Mouse (Mus musculus): ENCODE measurements around the gene Tbc1d22a. TPM values are rescaled to one million over a fixed set of nuclear protein-coding genes. Genes with fewer than 3 reads are reported as not detected.

Tbc1d22a gene
- total RNA-seq, 2 experiments from 2014 or later = 19.0 to 23.1 TPM

GRCm38 (mm10) chr15:86364948-86365658 is 150.8 kb downstream of the Tbc1d22a start:
- no peak for DNase-seq
- intact Hi-C loops (cut with DNase I) = no loop called here

DNA sequence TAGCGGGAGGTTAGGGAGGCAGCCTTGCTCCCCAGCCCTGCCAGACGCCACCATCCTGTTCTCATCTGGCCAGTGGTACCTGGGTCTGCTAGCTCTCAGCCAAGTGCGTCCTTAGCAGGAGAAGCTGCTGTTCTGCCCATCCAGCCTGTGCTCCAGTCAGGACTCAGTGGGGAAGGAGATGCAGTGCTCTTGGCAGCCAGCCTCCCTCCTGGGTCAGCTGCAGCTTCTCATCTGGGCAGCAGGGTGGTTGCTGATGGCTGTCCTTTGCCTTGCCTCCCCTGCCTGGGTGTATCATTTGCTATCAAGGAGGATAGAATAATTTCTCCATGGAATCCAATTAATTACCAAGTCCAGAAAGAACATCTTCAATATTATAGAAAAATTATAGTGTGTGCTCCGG is 152.5 kb downstream of the Tbc1d22a start:
- intact Hi-C loops (cut with DNase I) = no loop called here
- DNase-seq = no peak

DNA sequence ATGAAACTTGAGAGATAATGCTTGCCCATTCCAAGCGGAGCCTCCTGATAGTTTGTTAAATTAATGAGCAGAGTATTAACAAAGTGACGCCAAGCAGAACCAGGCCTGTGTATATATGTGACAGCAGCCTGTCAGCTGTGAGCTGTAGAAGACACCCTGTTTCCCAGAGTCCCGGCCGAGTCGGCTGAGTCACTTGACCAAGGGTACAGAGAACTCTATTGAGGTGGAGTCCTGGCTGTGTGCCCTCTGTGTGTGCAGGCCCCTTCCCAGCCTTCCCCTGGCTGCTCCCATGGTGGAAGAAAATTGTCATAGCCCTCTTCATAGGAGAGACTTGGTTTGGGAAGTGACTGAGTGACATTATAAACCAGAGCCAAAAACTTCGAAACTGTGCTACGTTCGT is 153.0 kb downstream of the Tbc1d22a start:
- peak; percentile 10 to 21 for DNase-seq
- intact Hi-C loops (cut with DNase I) = no loop called here

- intact Hi-C loops (cut with DNase I) = no loop called here
- DNase-seq = no peak
Observed at GRCm38 (mm10) chr15:86370846-86371245, 156.6 kb downstream of the Tbc1d22a start.

DNA sequence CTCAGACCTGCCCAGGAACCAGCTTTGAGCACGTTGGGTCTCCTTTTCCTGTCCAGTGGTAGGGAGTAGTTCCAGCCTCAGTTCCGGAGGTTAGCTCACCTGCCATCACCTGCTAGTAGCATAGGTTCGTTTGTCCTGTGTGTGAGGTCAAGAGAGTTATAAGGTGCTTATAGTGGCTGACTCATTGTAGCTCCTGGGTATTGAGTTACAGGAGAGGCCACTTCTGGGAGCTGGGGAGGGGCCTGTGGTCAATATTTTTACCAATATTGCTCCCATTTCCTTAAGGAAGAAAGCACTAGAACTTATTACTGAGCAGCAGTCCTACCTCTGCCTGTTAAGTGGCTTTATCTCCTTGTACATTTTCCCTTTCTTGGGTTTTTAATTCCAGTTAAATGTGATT is 161.0 kb downstream of the Tbc1d22a start:
- intact Hi-C loops (cut with DNase I) = no loop called here

DNA sequence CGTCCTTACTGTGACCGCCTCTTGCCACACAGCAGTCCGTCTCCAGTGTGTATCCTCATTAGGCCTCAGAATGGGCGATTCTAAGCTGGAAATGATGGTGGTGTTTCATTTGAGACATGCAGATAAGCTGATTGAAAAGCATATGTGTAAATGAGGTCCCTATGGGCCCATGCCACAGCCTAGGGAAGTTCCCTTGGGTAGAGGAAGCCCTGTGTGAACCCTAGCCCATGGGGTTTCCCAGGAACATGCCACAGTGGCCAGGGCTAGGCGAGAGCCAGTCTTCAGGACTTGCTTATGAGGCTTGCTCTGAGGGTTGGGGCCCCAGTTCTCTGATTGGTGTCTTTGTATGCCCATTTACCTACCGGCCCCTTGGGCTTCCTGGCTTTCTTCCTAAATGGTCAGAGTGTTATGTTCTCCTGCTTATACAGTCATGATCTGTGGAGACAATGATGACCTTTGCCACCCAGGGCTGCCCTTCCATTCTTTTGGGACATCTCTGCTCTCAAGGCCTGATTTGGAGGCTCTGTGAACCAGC is 161.7 kb downstream of the Tbc1d22a start:
- intact Hi-C loops (cut with DNase I) = no loop called here
- no peak for DNase-seq

More for the DNA sequence above, 161.0 kb downstream of the Tbc1d22a start:
- no peak for DNase-seq

GRCm38 (mm10) chr15:86383278-86383677 is 169.0 kb downstream of the Tbc1d22a start:
- DNase-seq = no peak
- intact Hi-C loops (cut with DNase I) = no loop called here

- intact Hi-C loops (cut with DNase I) = no loop called here
- DNase-seq = no peak
Observed at GRCm38 (mm10) chr15:86385436-86385835, 171.2 kb downstream of the Tbc1d22a start.

GRCm38 (mm10) chr15:86386325-86386724 is 172.1 kb downstream of the Tbc1d22a start:
- DNase-seq = no peak
- intact Hi-C loops (cut with DNase I) = no loop called here

DNA sequence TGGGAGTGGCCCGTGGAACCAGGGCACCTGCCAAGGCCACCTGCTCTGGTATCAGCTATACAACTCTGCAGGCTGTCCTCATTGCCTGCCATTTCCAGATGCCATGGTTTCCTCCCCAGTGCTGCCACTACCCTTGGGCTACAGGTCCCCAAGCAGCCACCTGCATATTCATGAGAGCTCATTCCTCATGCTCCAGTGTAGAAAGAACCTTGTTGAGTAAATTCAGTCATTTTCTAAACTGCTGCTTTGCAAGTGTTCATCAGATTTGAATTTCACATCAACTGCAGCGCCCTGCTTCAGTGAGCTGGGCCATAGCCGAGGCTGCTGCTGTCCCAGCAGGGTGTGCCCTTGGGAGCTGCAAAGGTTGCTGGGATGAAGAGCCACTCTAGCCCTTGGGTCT is 174.3 kb downstream of the Tbc1d22a start:
- DNase-seq = no peak
- intact Hi-C loops (cut with DNase I) = no loop called here

DNA sequence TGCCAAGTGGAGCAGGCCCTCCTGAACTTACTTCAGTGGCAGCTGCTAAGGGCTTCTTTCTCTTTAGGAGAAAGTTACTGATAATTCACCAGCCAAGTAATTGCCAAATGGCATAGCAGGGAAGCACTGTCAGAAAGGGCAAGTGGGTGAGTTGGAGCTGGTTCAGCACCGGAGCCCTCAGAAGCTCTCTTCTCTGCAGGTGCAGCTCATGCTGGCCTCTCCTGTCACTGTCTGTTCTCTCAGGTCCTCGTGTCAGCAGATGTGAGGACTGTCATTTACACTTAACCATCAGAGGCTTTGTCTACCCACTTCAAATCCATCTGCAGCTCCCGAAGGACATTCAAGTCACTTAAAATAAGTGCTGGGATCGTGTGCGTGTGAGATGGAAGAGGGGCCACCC is 190.6 kb downstream of the Tbc1d22a start:
- intact Hi-C loops (cut with DNase I) = loop anchor here (1.0 to 10.0 kb wide), 3 partner anchors 154 to 1140 kb away; partner anchors contain the start of gene Fam19a5
- no peak for DNase-seq

DNA sequence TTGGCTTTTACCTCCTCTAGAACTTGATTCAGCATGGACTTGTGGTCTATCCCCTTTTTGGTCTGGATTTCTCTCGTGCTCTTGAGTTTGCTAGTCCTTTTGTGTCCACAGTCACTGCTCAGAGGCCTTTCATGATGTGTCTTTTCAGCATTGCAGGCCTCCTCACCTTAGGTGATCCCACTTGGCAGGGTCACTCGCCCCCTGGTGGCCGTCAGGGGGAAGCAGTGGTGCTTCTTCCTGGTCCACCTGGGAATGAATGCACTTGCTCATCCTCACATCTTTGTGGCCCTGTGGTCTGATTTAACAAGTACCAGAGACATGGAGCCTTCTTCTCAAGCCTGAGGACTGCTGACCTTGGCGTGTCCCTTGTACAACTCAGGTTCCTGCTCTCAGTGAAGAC is 191.3 kb downstream of the Tbc1d22a start:
- DNase-seq = peak; percentile 45 to 66
- intact Hi-C loops (cut with DNase I) = loop anchor here (1.0 to 10.0 kb wide), 3 partner anchors 154 to 1139 kb away; partner anchors contain the start of gene Fam19a5

- intact Hi-C loops (cut with DNase I) = loop anchor here (10.0 kb wide), 1 partner anchor 1135 kb away; the partner anchor contains the start of gene Fam19a5
- peak; percentile 23 to 33 for DNase-seq
Observed at GRCm38 (mm10) chr15:86409352-86409751, 195.1 kb downstream of the Tbc1d22a start.

GRCm38 (mm10) chr15:86411532-86412080 is 197.3 kb downstream of the Tbc1d22a start:
- no peak for DNase-seq
- intact Hi-C loops (cut with DNase I) = no loop called here

GRCm38 (mm10) chr15:86415951-86416350 is 201.7 kb downstream of the Tbc1d22a start:
- intact Hi-C loops (cut with DNase I) = no loop called here
- no peak for DNase-seq

GRCm38 (mm10) chr15:86418436-86418835 is 204.2 kb downstream of the Tbc1d22a start:
- DNase-seq = no peak
- intact Hi-C loops (cut with DNase I) = no loop called here

- DNase-seq = no peak
- intact Hi-C loops (cut with DNase I) = no loop called here
Observed at GRCm38 (mm10) chr15:86419620-86420019, 205.4 kb downstream of the Tbc1d22a start.

- intact Hi-C loops (cut with DNase I) = no loop called here
- peak in 1 of 2 experiments; percentile 12 for DNase-seq
Observed at GRCm38 (mm10) chr15:86422858-86423257, 208.6 kb downstream of the Tbc1d22a start.

DNA sequence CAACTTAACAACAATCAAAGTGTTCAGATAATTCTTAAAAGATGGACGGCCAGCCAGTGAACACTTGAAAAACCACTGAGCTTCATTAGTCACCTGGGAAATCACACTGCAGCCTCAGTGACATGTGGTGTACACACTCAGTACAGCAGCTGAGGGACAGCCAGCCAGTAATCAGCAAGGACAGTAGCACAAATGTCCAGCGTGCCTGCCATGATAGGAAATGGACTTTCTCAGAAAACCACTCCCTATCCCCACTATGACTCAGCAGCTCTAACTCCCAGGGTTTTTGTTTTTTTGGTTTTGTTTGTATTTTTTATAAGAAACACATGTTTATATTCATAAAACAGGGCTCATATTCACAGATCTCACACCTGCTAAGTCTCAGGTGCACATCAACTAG is 209.6 kb downstream of the Tbc1d22a start:
- no peak for DNase-seq
- intact Hi-C loops (cut with DNase I) = no loop called here

GRCm38 (mm10) chr15:86424971-86425370 is 210.7 kb downstream of the Tbc1d22a start:
- intact Hi-C loops (cut with DNase I) = no loop called here
- no peak for DNase-seq

- DNase-seq = no peak
- intact Hi-C loops (cut with DNase I) = no loop called here
Observed at GRCm38 (mm10) chr15:86426364-86427000, 212.2 kb downstream of the Tbc1d22a start.

DNA sequence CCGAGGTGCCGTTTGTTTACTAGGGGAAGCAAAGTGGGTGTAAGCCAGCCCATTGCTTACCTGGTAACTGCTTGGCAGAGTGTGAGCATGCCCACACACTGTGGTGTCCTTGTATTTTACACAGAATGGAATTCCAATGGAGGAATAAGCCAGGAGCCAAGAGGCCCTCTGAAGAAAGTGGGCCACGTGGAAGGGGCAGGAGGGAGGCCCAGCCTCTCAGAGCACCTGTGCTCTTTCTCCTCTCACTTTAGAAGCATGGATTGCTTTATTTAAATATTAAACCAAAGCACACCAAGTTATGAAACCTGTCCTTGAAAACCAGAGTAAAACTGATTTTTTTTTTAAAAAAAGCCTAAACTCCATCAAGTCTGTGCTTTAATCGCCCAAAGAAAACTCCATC is 213.2 kb downstream of the Tbc1d22a start:
- intact Hi-C loops (cut with DNase I) = no loop called here
- no peak for DNase-seq

Data from heart, postnatal 10 days (tissue).